Mouse (Mus musculus) lung, adult 2 months (tissue): ENCODE measurements around the gene Brox.

ENCODE experiments used
- CTCF ChIP-seq: fragments of 200-500 bp; IDR thresholded peaks from 2 replicates; pipeline ENCODE4 v1.5.1; 2011; ENCODE audit warnings: mild to moderate bottlenecking, low read length, control low read depth; ENCODE audit not compliant: insufficient read depth
- POLR2A ChIP-seq: fragments of 200-500 bp; IDR thresholded peaks from 2 replicates; pipeline ENCODE4 v1.6.1; 2011; ENCODE audit warnings: low read depth, mild to moderate bottlenecking, control low read depth, low read length, borderline replicate concordance; ENCODE audit errors: extremely low read depth

DNA sequence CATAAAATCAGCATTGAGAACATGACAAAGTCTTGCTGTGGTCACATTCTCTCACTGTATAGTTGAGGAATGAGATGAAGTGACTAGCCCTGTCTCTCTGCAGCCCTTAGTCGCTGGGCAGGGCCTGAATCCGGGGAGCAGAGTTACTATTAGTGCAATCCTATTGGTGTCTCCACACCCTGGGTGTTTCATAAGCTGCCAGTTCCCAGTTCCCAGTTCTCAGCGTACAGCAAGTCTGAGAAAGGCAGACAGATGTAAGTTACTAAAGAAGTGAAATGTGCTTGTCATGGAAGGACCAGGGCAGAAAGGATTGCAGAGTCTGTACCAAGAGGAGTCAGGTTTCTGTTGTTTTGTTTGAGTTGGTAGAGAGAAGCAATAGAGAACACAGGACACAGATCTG, 10.5 kb upstream of the Brox start:
- no peak for TF ChIP-seq CTCF
- no peak for TF ChIP-seq POLR2A
